Mouse (Mus musculus) kidney, postnatal 0 days (tissue): Measurements from ENCODE around the gene Zfp574. TPM values are rescaled to one million over a fixed set of nuclear protein-coding genes. Genes with fewer than 3 reads are reported as not detected.

Source experiments
- ATAC-seq: fragments of 200-750 bp; cut with Nextera tagmentation; replicated peaks from 2 replicates; pipeline ENCODE4 v1.8.0; 2017; ENCODE audit warnings: low read depth, moderate number of reproducible peaks, moderate TSS enrichment, moderate library complexity; ENCODE audit not compliant: low FRiP score
- DNase-seq: peaks from one replicate; pipeline ENCODE4 v3.0.0-alpha.2; 2016; ENCODE audit warnings: low spot score
- H3K27ac ChIP-seq: fragments of 300-500 bp; sonication (generic); 2 replicates; pipeline ENCODE4 v1.5.1; 2014; ENCODE audit warnings: mild to moderate bottlenecking
- H3K27me3 ChIP-seq: fragments of 300-500 bp; sonication (generic); 2 replicates; pipeline ENCODE4 v1.6.1; 2014; ENCODE audit warnings: low read length, mixed read lengths; ENCODE audit not compliant: insufficient read depth
- H3K36me3 ChIP-seq: fragments of 300-500 bp; sonication (generic); 2 replicates; pipeline ENCODE4 v1.6.1; 2014; ENCODE audit warnings: low read length, mixed read lengths; ENCODE audit not compliant: insufficient read depth
- H3K4me1 ChIP-seq: fragments of 300-500 bp; sonication (generic); replicated peaks from 2 replicates; pipeline ENCODE4 v1.6.1; 2014; ENCODE audit warnings: antibody characterized with exemption, low read length, mixed read lengths; ENCODE audit not compliant: insufficient read depth
- H3K4me2 ChIP-seq: fragments of 300-500 bp; sonication (generic); 2 replicates; pipeline ENCODE4 v1.6.1; 2014; ENCODE audit warnings: mild to moderate bottlenecking, low read length, moderate library complexity, mixed read lengths
- H3K4me3 ChIP-seq: fragments of 300-500 bp; sonication (generic); replicated peaks from 2 replicates; pipeline ENCODE4 v1.5.1; 2014; ENCODE audit warnings: low read depth, low read length
- H3K9ac ChIP-seq: fragments of 300-500 bp; sonication (generic); 2 replicates; pipeline ENCODE4 v1.6.1; 2014; ENCODE audit warnings: low read depth, low read length
- H3K9me3 ChIP-seq: fragments of 300-500 bp; sonication (generic); replicated peaks from 2 replicates; pipeline ENCODE4 v1.6.1; 2016; ENCODE audit warnings: low read length, inconsistent platforms, mixed read lengths
- CTCF ChIP-seq: IDR thresholded peaks from 2 replicates; pipeline ENCODE4 v1.5.1; 2016; ENCODE audit warnings: antibody characterized with exemption, low read depth, mild to moderate bottlenecking, moderate library complexity
- WGBS: fragments of 180-500 bp; shearing (Covaris S2); extraction: QIAGEN DNeasy Blood & Tissue Kit; methylation state at CpG from one replicate; pipeline ENCODE4 v1.1.7; 2014; 5-methylcytosine and 5-hydroxymethylcytosine counted together
- polyA plus RNA-seq: library from polyadenylated mRNA; unstranded; fragments of >200 nt; fragmentation: Nextera tagmentation; extraction: Ambion mirVana; gene quantifications from 2 replicates; pipeline ENCODE4 v1.2.1, GENCODE M21; 2015

Gene Zfp574
- polyA plus RNA-seq, 1 experiment from 2014 or later, result 23.5 TPM

GRCm38 (mm10) chr7:25057888-25058287 is 14.5 kb upstream of the Zfp574 start:
- ATAC-seq, result no peak
- Histone ChIP-seq H3K4me1 (no peaks in the 10 kb centered on the region), H3K4me2 (no peak overlapping the region), H3K27me3 (no peaks in the 10 kb centered on the region), H3K9me3 (no peaks in the 10 kb centered on the region), H3K27ac (no peak overlapping the region), H3K9ac (no peak overlapping the region), H3K36me3 (peaks cover 38% of the 10 kb centered on the region), H3K4me3 (no peak overlapping the region)
- no peak for TF ChIP-seq CTCF
- 89% methylated on average over 5 of the region's 5 CpGs for WGBS
- no peak for DNase-seq

GRCm38 (mm10) chr7:25058394-25058793 is 14.0 kb upstream of the Zfp574 start:
- Histone ChIP-seq H3K27ac (no peak overlapping the region), H3K27me3 (no peaks in the 10 kb centered on the region), H3K4me2 (no peak overlapping the region), H3K9me3 (no peaks in the 10 kb centered on the region), H3K36me3 (peaks cover 40% of the 10 kb centered on the region), H3K9ac (no peak overlapping the region), H3K4me3 (no peak overlapping the region), H3K4me1 (no peaks in the 10 kb centered on the region)
- no peak for TF ChIP-seq CTCF
- 80% methylated on average over 8 of the region's 8 CpGs for WGBS
- ATAC-seq (no peak), DNase-seq (no peak)

GRCm38 (mm10) chr7:25058836-25059235 is 13.5 kb upstream of the Zfp574 start:
- Histone ChIP-seq H3K4me1 (no peaks in the 10 kb centered on the region), H3K4me2 (no peak overlapping the region), H3K36me3 (peaks cover 40% of the 10 kb centered on the region), H3K27ac (no peak overlapping the region), H3K4me3 (no peak overlapping the region), H3K9ac (no peak overlapping the region), H3K27me3 (no peaks in the 10 kb centered on the region), H3K9me3 (no peaks in the 10 kb centered on the region)
- no peak for DNase-seq
- no peak for TF ChIP-seq CTCF
- no peak; the same call in 1 of the 2 replicates for ATAC-seq
- 68% methylated on average over 14 of the region's 14 CpGs for WGBS

- no peaks in the 10 kb centered on the region for H3K4me1 ChIP-seq
- TF ChIP-seq CTCF, result no peak
- no peaks in the 10 kb centered on the region for H3K9me3 ChIP-seq
- no peak for DNase-seq
- no peak overlapping the region for H3K9ac ChIP-seq
- H3K36me3 ChIP-seq, result peaks cover 46% of the 10 kb centered on the region
- H3K4me3 ChIP-seq, result no peak overlapping the region
- WGBS, result 97% methylated on average over 6 of the region's 6 CpGs
- no peak overlapping the region for H3K27ac ChIP-seq
- H3K4me2 ChIP-seq, result no peak overlapping the region
- ATAC-seq, result no peak
- H3K27me3 ChIP-seq, result no peaks in the 10 kb centered on the region
Observed at GRCm38 (mm10) chr7:25063346-25063745, 9.0 kb upstream of the Zfp574 start.

GRCm38 (mm10) chr7:25063900-25064299 is 8.5 kb upstream of the Zfp574 start:
- H3K4me3 ChIP-seq, result no peak overlapping the region
- H3K27me3 ChIP-seq, result no peaks in the 10 kb centered on the region
- no peak overlapping the region for H3K9ac ChIP-seq
- WGBS, result 78% methylated on average over 8 of the region's 8 CpGs
- no peak for TF ChIP-seq CTCF
- H3K4me1 ChIP-seq, result no peaks in the 10 kb centered on the region
- peaks cover 44% of the 10 kb centered on the region for H3K36me3 ChIP-seq
- H3K4me2 ChIP-seq, result no peak overlapping the region
- no peak overlapping the region for H3K27ac ChIP-seq
- no peak for DNase-seq
- ATAC-seq, result no peak
- H3K9me3 ChIP-seq, result no peaks in the 10 kb centered on the region

GRCm38 (mm10) chr7:25067338-25067737 is 5.0 kb upstream of the Zfp574 start:
- Histone ChIP-seq H3K36me3 (peaks cover 26% of the 10 kb centered on the region), H3K4me2 (no peak overlapping the region), H3K4me1 (peaks cover 8% of the 10 kb centered on the region; the same call in 1 of the 2 replicates), H3K9ac (no peak overlapping the region), H3K27ac (no peak overlapping the region), H3K4me3 (no peak overlapping the region), H3K27me3 (no peaks in the 10 kb centered on the region), H3K9me3 (no peaks in the 10 kb centered on the region)
- ATAC-seq (no peak), DNase-seq (no peak)
- no peak for TF ChIP-seq CTCF
- WGBS, result 78% methylated on average over 7 of the region's 7 CpGs
